Mouse (Mus musculus) bone marrow, adult 2 months (tissue): Measurements from ENCODE around the gene Lonp2. TPM values are rescaled to one million over a fixed set of nuclear protein-coding genes. Genes with fewer than 3 reads are reported as not detected.

ENCODE experiments used
- H3K27ac ChIP-seq: fragments of 200-500 bp; 2 replicates; pipeline ENCODE4 v1.5.1; 2012; ENCODE audit warnings: low read depth, mild to moderate bottlenecking, control low read depth, inconsistent platforms, low read length; ENCODE audit not compliant: control insufficient read depth, poor library complexity, insufficient read depth
- H3K4me1 ChIP-seq: fragments of 200-500 bp; 2 replicates; pipeline ENCODE4 v1.6.1; 2011; ENCODE audit warnings: low read length; ENCODE audit not compliant: control insufficient read depth, insufficient read depth
- H3K4me3 ChIP-seq: fragments of 200-500 bp; replicated peaks from 2 replicates; pipeline ENCODE3; 2011; ENCODE audit warnings: mild to moderate bottlenecking, low read depth, low read length, control low read depth; ENCODE audit not compliant: control insufficient read depth
- CTCF ChIP-seq: fragments of 200-500 bp; IDR thresholded peaks from 2 replicates; pipeline ENCODE4 v1.5.1; 2011; ENCODE audit warnings: low read length, control low read depth; ENCODE audit not compliant: control insufficient read depth, insufficient read depth
- POLR2A ChIP-seq: fragments of 200-500 bp; IDR thresholded peaks from 2 replicates; pipeline ENCODE4 v1.6.1; 2011; ENCODE audit warnings: low read depth, mild to moderate bottlenecking, control low read depth, low read length, borderline replicate concordance; ENCODE audit not compliant: control insufficient read depth
- WGBS: fragments of 180-500 bp; shearing (Covaris S2); methylation state at CpG from one replicate; pipeline ENCODE4 v1.1.7; 2018; 5-methylcytosine and 5-hydroxymethylcytosine counted together
- polyA plus RNA-seq: library from polyadenylated mRNA; stranded (reverse); fragments of >200 nt; gene quantifications from 2 replicates; pipeline ENCODE4 v1.2.4, GENCODE M21; 2011; ENCODE audit warnings: low replicate concordance; ENCODE audit not compliant: missing spikeins, insufficient read depth, insufficient read length

The Lonp2 gene
- polyA plus RNA-seq, 1 experiment, result 19.8 TPM

- no peak overlapping the region for H3K4me3 ChIP-seq
- H3K27ac ChIP-seq, result no peak overlapping the region
- no peaks in the 10 kb centered on the region; the same call in 1 of the 2 replicates for H3K4me1 ChIP-seq
- WGBS, result 40% methylated on average over 4 of the region's 4 CpGs
- TF ChIP-seq CTCF (no peak), POLR2A (no peak)
These were observed 7.6 kb downstream of the Lonp2 start for GRCm38 (mm10) chr8:86631395-86631794.

DNA sequence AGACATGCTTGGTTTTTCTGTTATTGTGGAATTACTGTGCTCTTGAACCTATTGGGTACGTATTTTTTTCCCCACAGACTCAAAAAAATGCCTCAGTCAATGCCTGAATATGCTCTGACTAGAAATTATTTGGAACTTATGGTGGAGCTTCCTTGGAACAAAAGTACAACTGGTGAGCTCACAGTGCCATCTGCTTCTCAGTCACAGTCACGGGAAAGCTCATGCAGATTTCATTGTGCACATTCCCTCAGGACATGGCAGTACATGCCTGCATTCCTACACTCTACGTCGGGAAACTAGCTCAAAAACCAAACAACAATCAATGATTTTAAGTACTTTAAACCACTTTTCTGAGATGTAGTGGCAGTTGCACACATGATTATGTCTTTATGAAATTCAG is 14.0 kb downstream of the Lonp2 start:
- Histone ChIP-seq H3K27ac (no peak overlapping the region), H3K4me3 (no peak overlapping the region), H3K4me1 (no peaks in the 10 kb centered on the region)
- WGBS, result 88% methylated on average over 4 of the region's 4 CpGs
- TF ChIP-seq POLR2A, result no peak
- TF ChIP-seq CTCF, result no peak

DNA sequence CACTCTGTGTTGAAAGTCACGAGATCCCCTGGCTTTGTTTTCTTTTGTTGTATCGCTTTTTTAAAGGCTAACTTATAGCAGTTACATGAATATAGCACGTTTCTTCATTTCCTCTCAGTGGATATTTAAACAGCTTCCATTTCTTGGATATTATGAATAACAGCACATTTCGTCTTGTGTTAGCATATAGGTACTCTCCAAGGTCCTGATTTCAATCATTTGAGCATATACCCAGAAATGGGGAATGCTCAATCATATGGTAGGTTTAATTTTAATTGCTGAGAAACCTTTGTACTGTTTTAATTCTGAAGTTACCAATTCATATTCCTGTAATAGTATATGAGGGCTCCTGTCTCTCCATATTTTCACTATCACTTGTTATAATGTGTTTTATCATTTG is 15.1 kb downstream of the Lonp2 start:
- H3K4me1 ChIP-seq, result no peaks in the 10 kb centered on the region
- no peak for TF ChIP-seq CTCF
- no peak for TF ChIP-seq POLR2A
- 85% methylated on average over 4 of the region's 4 CpGs for WGBS
- H3K27ac ChIP-seq, result no peak overlapping the region
- H3K4me3 ChIP-seq, result no peak overlapping the region

GRCm38 (mm10) chr8:86642682-86643081 is 18.8 kb downstream of the Lonp2 start:
- Histone ChIP-seq H3K27ac (no peak overlapping the region), H3K4me3 (no peak overlapping the region), H3K4me1 (no peaks in the 10 kb centered on the region)
- no peak for TF ChIP-seq CTCF
- no peak for TF ChIP-seq POLR2A
- WGBS, result 80% methylated on average over 3 of the region's 3 CpGs

GRCm38 (mm10) chr8:86644661-86645060 is 20.8 kb downstream of the Lonp2 start:
- no peak overlapping the region for H3K27ac ChIP-seq
- H3K4me3 ChIP-seq, result no peak overlapping the region
- 94% methylated on average over 4 of the region's 4 CpGs for WGBS
- H3K4me1 ChIP-seq, result no peaks in the 10 kb centered on the region
- no peak for TF ChIP-seq POLR2A
- no peak for TF ChIP-seq CTCF

DNA sequence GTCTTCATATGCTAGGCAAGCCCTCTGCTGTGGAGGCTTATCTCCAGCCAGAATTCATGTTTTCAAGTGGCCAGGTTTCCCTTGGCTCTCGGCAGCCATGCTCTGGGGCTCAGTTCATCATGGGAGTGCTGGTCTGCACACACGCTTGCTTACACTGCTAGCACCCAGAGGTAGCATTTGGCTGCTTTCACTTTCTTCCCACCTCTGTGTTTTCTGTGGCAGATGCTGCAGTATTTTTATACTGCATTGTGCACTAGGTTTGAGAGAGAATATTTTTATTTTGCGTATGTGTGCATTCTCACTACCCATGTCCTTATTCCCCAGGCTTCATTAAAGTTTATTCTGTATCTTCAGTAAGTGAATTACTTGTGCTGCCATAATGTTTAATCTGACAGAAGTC is 23.9 kb downstream of the Lonp2 start:
- no peak overlapping the region for H3K27ac ChIP-seq
- no peak overlapping the region for H3K4me3 ChIP-seq
- WGBS, result 82% methylated on average over 3 of the region's 3 CpGs
- TF ChIP-seq CTCF, result no peak
- no peak for TF ChIP-seq POLR2A
- no peaks in the 10 kb centered on the region; the same call in 1 of the 2 replicates for H3K4me1 ChIP-seq

DNA sequence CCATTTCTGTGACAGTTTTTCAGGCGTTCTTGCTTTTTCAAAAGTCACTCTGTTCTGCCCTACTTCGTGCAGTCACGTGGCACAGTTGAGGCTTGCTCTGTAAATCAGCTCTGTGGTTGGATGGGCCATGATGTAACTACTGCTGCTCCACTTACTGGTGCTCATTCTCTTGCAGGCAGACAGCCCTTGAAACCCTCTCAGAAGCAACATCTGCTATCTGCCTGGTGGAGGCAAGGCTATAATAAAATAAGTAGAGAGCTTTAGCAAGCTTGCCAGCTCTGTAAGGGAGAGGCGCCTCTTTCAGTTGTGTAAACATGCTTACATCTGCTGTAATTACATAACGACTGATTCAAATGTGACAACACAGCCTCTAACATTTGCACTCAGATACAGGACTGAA is 27.6 kb downstream of the Lonp2 start:
- no peak for TF ChIP-seq POLR2A
- TF ChIP-seq CTCF, result no peak
- 74% methylated on average over 5 of the region's 5 CpGs for WGBS
- no peak overlapping the region for H3K27ac ChIP-seq
- no peaks in the 10 kb centered on the region; the same call in 1 of the 2 replicates for H3K4me1 ChIP-seq
- H3K4me3 ChIP-seq, result no peak overlapping the region

- Histone ChIP-seq H3K4me1 (no peaks in the 10 kb centered on the region; the same call in 1 of the 2 replicates), H3K27ac (no peak overlapping the region), H3K4me3 (no peak overlapping the region)
- TF ChIP-seq POLR2A (no peak), CTCF (no peak)
- 72% methylated on average over 2 of the region's 2 CpGs for WGBS
These were observed 28.7 kb downstream of the Lonp2 start for GRCm38 (mm10) chr8:86652546-86652945.

- TF ChIP-seq CTCF (no peak), POLR2A (no peak)
- H3K4me1 ChIP-seq, result no peaks in the 10 kb centered on the region; the same call in 1 of the 2 replicates
- WGBS, result 81% methylated on average over 1 of the region's 1 CpGs
- H3K4me3 ChIP-seq, result no peak overlapping the region
- no peak overlapping the region for H3K27ac ChIP-seq
These were observed 30.7 kb downstream of the Lonp2 start for GRCm38 (mm10) chr8:86654578-86654977.
